Mouse (Mus musculus) CH12.LX (cell line): ENCODE data around the gene Galnt6. TPM values are rescaled to one million over a fixed set of nuclear protein-coding genes. Genes with fewer than 3 reads are reported as not detected.

Experiments
- DNase-seq: peaks from one replicate; pipeline ENCODE4 v3.0.0-alpha.2; 2013; ENCODE audit errors: extremely low read depth
- H3K27ac ChIP-seq: 2 replicates; pipeline ENCODE4 v1.5.1; 2012; ENCODE audit warnings: low read depth, mild to moderate bottlenecking, control low read depth, moderate library complexity; ENCODE audit not compliant: insufficient read depth
- H3K27me3 ChIP-seq: replicated peaks from 2 replicates; pipeline ENCODE3; 2012; ENCODE audit warnings: inconsistent platforms
- H3K36me3 ChIP-seq, 2 experiments: replicated peaks in 1 of 2; 2 replicates each; pipeline versions ENCODE3 to v1.6.1; 2012; ENCODE audit warnings: inconsistent platforms in 1 of 2, low read length in 1 of 2, mild to moderate bottlenecking in 1 of 2, mixed read lengths in 1 of 2, moderate library complexity in 1 of 2; ENCODE audit not compliant: control insufficient read depth in 1 of 2, insufficient read depth in 1 of 2
- H3K4me1 ChIP-seq, 2 experiments: 2 replicates each; pipeline ENCODE4 v1.6.1; 2012; ENCODE audit warnings: inconsistent platforms in 1 of 2, moderate library complexity in 1 of 2; ENCODE audit not compliant: insufficient read depth in 2 of 2, control insufficient read depth in 1 of 2
- H3K4me2 ChIP-seq: 2 replicates; pipeline ENCODE4 v1.6.1; 2012; ENCODE audit warnings: low read depth, mild to moderate bottlenecking, control low read depth; ENCODE audit not compliant: poor library complexity, insufficient read depth, severe bottlenecking
- H3K4me3 ChIP-seq, 3 experiments: fragments of 150-350 bp in 1 of 3; sonication (generic) in 1 of 3; replicated peaks in 1 of 3; 2 replicates each; pipeline versions ENCODE3 to v1.5.1; 2011 to 2012; ENCODE audit warnings: low read depth in 2 of 3, low read length in 2 of 3, mild to moderate bottlenecking in 2 of 3, moderate library complexity in 2 of 3, control low read depth in 1 of 3, improper control_type of control experiment in 1 of 3, inconsistent platforms in 1 of 3, mixed read lengths in 1 of 3; ENCODE audit not compliant: poor library complexity in 1 of 3
- H3K79me2 ChIP-seq: replicated peaks from 2 replicates; pipeline ENCODE4 v1.6.1; 2012; ENCODE audit warnings: mild to moderate bottlenecking, moderate library complexity; ENCODE audit not compliant: control insufficient read depth, poor library complexity, insufficient read depth, severe bottlenecking; ENCODE audit errors: extremely low read depth
- H3K9ac ChIP-seq: 2 replicates; pipeline ENCODE4 v1.6.1; 2012; ENCODE audit warnings: low read depth, mild to moderate bottlenecking, control low read depth, moderate library complexity; ENCODE audit not compliant: insufficient read depth
- H3K9me3 ChIP-seq: replicated peaks from 2 replicates; pipeline ENCODE3; 2012; ENCODE audit warnings: low read length, inconsistent platforms, mixed read lengths
- BHLHE40 ChIP-seq: IDR thresholded peaks from 2 replicates; pipeline ENCODE4 v1.6.1; 2011; ENCODE audit warnings: mild to moderate bottlenecking, low read depth, low read length, improper control_type of control experiment
- CHD2 ChIP-seq: IDR thresholded peaks from 2 replicates; pipeline ENCODE4 v1.6.1; 2011; ENCODE audit warnings: low read length, improper control_type of control experiment
- CTCF ChIP-seq, 2 experiments: IDR thresholded peaks in 1 of 2; conservative IDR thresholded peaks in 1 of 2; 2 replicates each; pipeline ENCODE4 v1.5.1; 2011 to 2012; ENCODE audit warnings: low read depth in 2 of 2, low read length in 2 of 2, improper control_type of control experiment in 1 of 2, inconsistent platforms in 1 of 2, mild to moderate bottlenecking in 1 of 2, moderate library complexity in 1 of 2
- E2F4 ChIP-seq: IDR thresholded peaks from 2 replicates; pipeline ENCODE4 v1.6.1; 2011; ENCODE audit warnings: low read depth, low read length, improper control_type of control experiment; ENCODE audit not compliant: insufficient replicate concordance
- ELF1 ChIP-seq: IDR thresholded peaks from 2 replicates; pipeline ENCODE4 v1.6.1; 2014; ENCODE audit warnings: low read depth, mild to moderate bottlenecking, inconsistent platforms, low read length, improper control_type of control experiment
- EP300 ChIP-seq: IDR thresholded peaks from 2 replicates; pipeline ENCODE4 v1.6.1; 2011; ENCODE audit warnings: low read length, improper control_type of control experiment
- IRF4 ChIP-seq: IDR thresholded peaks from 2 replicates; pipeline ENCODE4 v1.6.1; 2014; ENCODE audit warnings: low read depth, mild to moderate bottlenecking, inconsistent platforms, low read length, improper control_type of control experiment
- JUN ChIP-seq: IDR thresholded peaks from 2 replicates; pipeline ENCODE4 v1.6.1; 2011; ENCODE audit warnings: low read depth, mild to moderate bottlenecking, low read length, improper control_type of control experiment, moderate library complexity; ENCODE audit not compliant: insufficient read depth
- JUND ChIP-seq: conservative IDR thresholded peaks from 2 replicates; pipeline ENCODE4 v1.6.1; 2011; ENCODE audit warnings: low read depth, low read length, improper control_type of control experiment
- MAFK ChIP-seq: IDR thresholded peaks from 2 replicates; pipeline ENCODE4 v1.6.1; 2011; ENCODE audit warnings: low read length, improper control_type of control experiment; ENCODE audit not compliant: insufficient replicate concordance
- MAZ ChIP-seq: IDR thresholded peaks from 2 replicates; pipeline ENCODE4 v1.6.1; 2012; ENCODE audit warnings: low read depth, mild to moderate bottlenecking, inconsistent platforms, low read length, improper control_type of control experiment, moderate library complexity
- MXI1 ChIP-seq: IDR thresholded peaks from 2 replicates; pipeline ENCODE4 v1.6.1; 2011; ENCODE audit warnings: mild to moderate bottlenecking, low read depth, low read length, improper control_type of control experiment
- MYC ChIP-seq: IDR thresholded peaks from 2 replicates; pipeline ENCODE4 v1.6.1; 2011; ENCODE audit warnings: low read depth, mild to moderate bottlenecking, improper control_type of control experiment, low read length
- NRF1 ChIP-seq: IDR thresholded peaks from 2 replicates; pipeline ENCODE4 v1.6.1; 2014; ENCODE audit warnings: low read depth, mild to moderate bottlenecking, inconsistent platforms, low read length, improper control_type of control experiment, moderate library complexity
- PAX5 ChIP-seq: IDR thresholded peaks from 2 replicates; pipeline ENCODE4 v1.6.1; 2012; ENCODE audit warnings: low read length, inconsistent platforms, mixed read lengths
- POLR2AphosphoS2 ChIP-seq: IDR thresholded peaks from 2 replicates; pipeline ENCODE4 v1.6.1; 2011; ENCODE audit warnings: low read depth, low read length, improper control_type of control experiment
- RAD21 ChIP-seq: IDR thresholded peaks from 2 replicates; pipeline ENCODE4 v1.6.1; 2011; ENCODE audit warnings: low read depth, mild to moderate bottlenecking, low read length, improper control_type of control experiment, moderate library complexity
- SIN3A ChIP-seq: IDR thresholded peaks from 2 replicates; pipeline ENCODE4 v1.6.1; 2012; ENCODE audit warnings: low read length, improper control_type of control experiment, inconsistent platforms
- SMC3 ChIP-seq: IDR thresholded peaks from 2 replicates; pipeline ENCODE4 v1.6.1; 2011; ENCODE audit warnings: low read depth, low read length, improper control_type of control experiment
- TBP ChIP-seq: conservative IDR thresholded peaks from 2 replicates; pipeline ENCODE4 v1.6.1; 2011; ENCODE audit warnings: low read depth, low read length, improper control_type of control experiment
- UBTF ChIP-seq: IDR thresholded peaks from 2 replicates; pipeline ENCODE4 v1.6.1; 2012; ENCODE audit warnings: low read depth, mild to moderate bottlenecking, inconsistent platforms, low read length, improper control_type of control experiment, moderate library complexity
- USF1 ChIP-seq: IDR thresholded peaks from 2 replicates; pipeline ENCODE4 v1.6.1; 2014; ENCODE audit warnings: low read depth, mild to moderate bottlenecking, inconsistent platforms, low read length, improper control_type of control experiment
- ZNF384 ChIP-seq: IDR thresholded peaks from 2 replicates; pipeline ENCODE4 v1.6.1; 2012; ENCODE audit warnings: low read depth, low read length, improper control_type of control experiment, inconsistent platforms
- dilution Hi-C: fragments of 300-500 bp; cut with MboI; formaldehyde crosslinking; loops from 2 replicates; pipeline ENCODE4 v1.14.3; 2020; ENCODE audit warnings: low sequenced_read_pairs; ENCODE audit not compliant: extremely low pct_unique_long_range_greater_than_20kb, extremely low pct_ligation_motif_present
- in situ Hi-C: fragments of 300-500 bp; cut with MboI; formaldehyde crosslinking; loops from 3 replicates; pipeline ENCODE4 v1.14.3; 2019; ENCODE audit warnings: low sequenced_read_pairs, low pct_ligation_motif_present, low pct_unique_long_range_greater_than_20kb, mixed read lengths
- polyA plus RNA-seq: library from polyadenylated mRNA; unstranded; fragments of >175 nt; gene quantifications from 2 replicates; pipeline ENCODE4 v1.2.1, GENCODE M21; 2012; ENCODE audit warnings: low read depth; ENCODE audit not compliant: insufficient read length
- total RNA-seq, 2 experiments: library from RNA; depleted of rRNA; stranded (reverse); fragments of 300-350 nt in 1 of 2; fragments of >200 nt in 1 of 2; gene quantifications; 2 replicates each; pipeline ENCODE4 v1.2.3; 2012 to 2014

Galnt6 gene
- total and polyA plus RNA-seq, 3 experiments = 0.58 to 5.0 (median 2.0) TPM

DNA sequence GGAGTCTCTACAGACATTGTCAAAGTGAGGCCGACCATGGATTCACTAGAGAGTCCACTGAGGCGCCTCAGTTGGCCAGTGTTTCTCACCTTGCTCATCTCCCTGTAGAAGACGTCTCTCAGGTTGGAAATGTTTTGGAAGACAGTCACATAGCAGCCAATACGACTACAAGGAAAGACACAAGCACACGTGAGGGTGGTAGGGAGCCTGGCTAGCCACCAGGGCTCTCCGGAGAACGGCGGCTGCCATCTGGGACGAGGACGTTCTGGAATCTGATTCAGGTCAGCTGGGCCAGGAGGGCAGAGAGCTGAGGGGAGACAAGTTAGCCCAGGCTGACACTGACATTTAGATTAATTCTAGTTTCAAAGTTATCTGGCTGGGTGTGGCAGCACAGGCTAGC lies 79.1 kb downstream of the Galnt6 start:
- Histone ChIP-seq H3K36me3 (peaks cover 71 to 76% of the 10 kb centered on the region in 2 experiments), H3K27ac (no peak overlapping the region), H3K9ac (no peak overlapping the region), H3K9me3 (no peaks in the 10 kb centered on the region), H3K4me1 (peaks cover 2 to 7% of the 10 kb centered on the region in 2 experiments; a peak in 3 of 4 replicates), H3K27me3 (no peaks in the 10 kb centered on the region), H3K4me3 (no peak overlapping the region), H3K79me2 (no peaks in the 10 kb centered on the region), H3K4me2 (no peak overlapping the region)
- TF ChIP-seq ELF1 = no peak
- no peak for TF ChIP-seq SIN3A
- TF ChIP-seq NRF1 = no peak
- no peak for TF ChIP-seq PAX5
- no peak for TF ChIP-seq MAZ
- no peak for TF ChIP-seq MYC
- no peak for TF ChIP-seq E2F4
- in situ Hi-C loops (no loop called here), dilution Hi-C loops (no loop called here)
- no peak for DNase-seq

DNA sequence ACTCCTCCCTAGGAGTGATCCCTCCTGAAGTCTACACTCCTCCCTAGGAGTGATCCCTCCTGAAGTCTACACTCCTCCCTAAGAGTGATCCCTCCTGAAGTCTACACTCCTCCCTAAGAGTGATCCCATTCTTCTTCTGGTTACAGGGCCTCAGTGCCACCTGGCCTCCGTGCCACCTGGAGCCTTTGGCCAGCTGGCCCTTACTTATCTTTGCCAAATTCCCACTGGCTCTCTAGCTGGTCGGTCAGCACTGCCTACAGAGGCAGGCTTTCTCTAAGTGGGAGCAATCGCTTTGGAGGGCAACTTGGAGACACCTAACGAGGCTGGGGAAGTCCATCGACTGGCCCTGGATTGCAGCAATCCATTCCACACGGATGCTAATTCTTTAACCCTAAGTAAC lies 83.0 kb downstream of the Galnt6 start:
- H3K4me1 ChIP-seq = peaks cover 2 to 13% of the 10 kb centered on the region in 2 experiments; a peak in 3 of 4 replicates
- peaks cover 70 to 81% of the 10 kb centered on the region in 2 experiments for H3K36me3 ChIP-seq
- H3K27me3 ChIP-seq = no peaks in the 10 kb centered on the region
- H3K9ac ChIP-seq = no peak overlapping the region
- H3K79me2 ChIP-seq = no peaks in the 10 kb centered on the region
- no peak overlapping the region for H3K4me2 ChIP-seq
- no peak overlapping the region for H3K27ac ChIP-seq
- in situ Hi-C loops = no loop called here
- H3K4me3 ChIP-seq = no peak overlapping the region
- dilution Hi-C loops = no loop called here
- DNase-seq = no peak
- H3K9me3 ChIP-seq = no peaks in the 10 kb centered on the region
- TF ChIP-seq TBP (no peak), CHD2 (no peak), NRF1 (no peak), ZNF384 (no peak), SIN3A (no peak), EP300 (no peak), BHLHE40 (no peak), USF1 (no peak)
- TF ChIP-seq, all 38 proteins: peak for 0

DNA sequence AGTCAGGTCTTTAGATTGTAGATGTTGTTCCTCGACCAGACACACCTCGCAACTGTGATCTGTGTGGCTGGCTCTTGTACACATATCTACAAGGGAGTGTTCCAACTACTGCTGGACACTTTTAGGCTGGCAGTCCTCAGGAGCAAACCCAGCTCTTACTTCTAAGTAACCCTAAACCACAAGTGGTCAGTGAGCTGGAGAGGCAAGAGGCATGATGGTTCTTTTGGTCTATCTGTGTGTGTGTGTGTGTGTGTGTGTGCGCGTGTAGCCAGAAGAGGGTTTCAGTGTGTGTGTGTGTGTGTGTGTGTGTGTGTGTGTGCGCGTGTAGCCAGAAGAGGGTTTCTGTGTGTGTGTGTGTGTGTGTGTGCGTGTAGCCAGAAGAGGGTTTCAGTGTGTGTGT lies 86.7 kb downstream of the Galnt6 start:
- Histone ChIP-seq H3K4me3 (no peak overlapping the region), H3K9me3 (no peaks in the 10 kb centered on the region), H3K27ac (no peak overlapping the region), H3K79me2 (no peaks in the 10 kb centered on the region), H3K9ac (no peak overlapping the region), H3K27me3 (no peaks in the 10 kb centered on the region), H3K4me2 (no peak overlapping the region), H3K36me3 (peaks cover 61 to 76% of the 10 kb centered on the region in 2 experiments), H3K4me1 (peaks cover 8 to 24% of the 10 kb centered on the region in 2 experiments)
- no peak for DNase-seq
- no peak for TF ChIP-seq NRF1
- no peak for TF ChIP-seq POLR2AphosphoS2
- TF ChIP-seq CTCF (conservative IDR thresholded peaks at IDR 0.05 in 1 of 2, IDR thresholded peaks at IDR 0.05 in 1 of 2; ENCODE audit: low read depth in 2 of 2, low read length in 2 of 2) = no peak
- TF ChIP-seq SMC3 = no peak
- no peak for TF ChIP-seq RAD21
- TF ChIP-seq JUND = no peak
- TF ChIP-seq JUN = no peak
- no peak for TF ChIP-seq MAFK
- TF ChIP-seq MXI1 = no peak
- no peak for TF ChIP-seq UBTF
- TF ChIP-seq IRF4 = no peak
- TF ChIP-seq MYC = no peak
- TF ChIP-seq ELF1 = no peak
- no peak for TF ChIP-seq EP300
- dilution Hi-C loops (no loop called here), in situ Hi-C loops (no loop called here)
